Mouse (Mus musculus) stomach, postnatal 0 days (tissue): ENCODE data around the gene Picalm.

ENCODE experiments used
- CTCF ChIP-seq: IDR thresholded peaks from 2 replicates; pipeline ENCODE4 v1.5.1; 2016; ENCODE audit warnings: antibody characterized with exemption, low read depth, mild to moderate bottlenecking, moderate library complexity
- EP300 ChIP-seq: optimal IDR thresholded peaks from 2 replicates; pipeline ENCODE3; 2016; ENCODE audit warnings: antibody characterized with exemption

DNA sequence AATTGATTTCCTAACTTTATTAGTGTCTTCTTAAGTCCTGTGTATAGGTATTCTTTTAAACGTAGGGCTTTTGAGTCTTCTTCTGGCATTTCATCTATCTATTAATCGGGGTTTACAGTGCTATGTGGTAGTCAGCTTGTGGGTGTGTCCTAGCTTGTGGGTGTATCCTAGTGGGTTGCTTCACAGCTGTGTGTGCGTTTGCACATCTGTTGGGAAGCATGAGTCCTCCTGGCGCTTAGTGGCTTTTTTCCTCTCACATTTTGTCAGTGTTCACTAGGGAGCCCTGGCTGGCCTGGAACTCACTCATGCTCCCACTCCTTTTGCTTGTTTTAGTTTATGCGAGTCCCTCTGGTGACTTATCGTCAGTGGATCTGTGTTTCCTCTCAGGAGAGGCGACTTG is 46.2 kb upstream of the Picalm start:
- no peak for TF ChIP-seq EP300
- no peak for TF ChIP-seq CTCF
